Mouse (Mus musculus) lung, postnatal 0 days (tissue): ENCODE measurements around the gene Gucd1.

Source experiments
- CTCF ChIP-seq: IDR thresholded peaks from 2 replicates; pipeline ENCODE4 v1.5.1; 2016; ENCODE audit warnings: antibody characterized with exemption, mild to moderate bottlenecking
- EP300 ChIP-seq: IDR thresholded peaks from 2 replicates; pipeline ENCODE4 v1.6.1; 2016; ENCODE audit warnings: antibody characterized with exemption, mild to moderate bottlenecking, control low read depth

DNA sequence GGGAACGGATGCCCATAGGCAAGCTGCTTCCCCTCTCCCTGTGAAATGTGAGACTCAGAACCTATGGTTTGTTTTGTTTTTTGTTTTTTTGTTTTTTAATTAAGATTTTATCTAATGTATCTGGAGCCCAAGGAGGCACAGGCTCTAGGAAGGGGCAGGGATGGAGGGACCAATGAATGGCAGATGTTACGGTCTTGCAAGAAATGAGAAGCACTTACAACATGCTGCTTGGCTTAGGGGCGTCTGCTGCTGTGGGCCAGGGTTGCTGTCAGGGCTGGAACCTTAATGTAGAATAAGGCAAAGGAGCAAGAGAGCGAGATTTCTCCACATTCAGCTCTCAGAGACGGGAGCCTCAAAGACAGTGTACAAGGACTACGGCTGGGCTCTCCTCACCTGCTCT lies 37.8 kb upstream of the Gucd1 start:
- no peak for TF ChIP-seq CTCF
- no peak for TF ChIP-seq EP300
